Comparison of ENCODE assay signal across 8 mouse cellular contexts in genomic region chr9:121366864-121367245, GRCm38 (mm10).
DNase-seq lines count a peak whose midpoint lies in the region; ATAC-seq and TF ChIP-seq lines count a peak whose summit lies in the region.
"Had no signal": no experiment of that assay in that cellular context is flagged by ENCODE, and none has a peak within 500 bp of the region (broad histone marks: within the 10 kb centered on the region; RNA-seq: fewer than 3 reads in every experiment).

No protein-coding gene starts in this region.

- peak overlapping the region; percentile 25 for H3K4me2 ChIP-seq in forebrain, embryonic 16.5 days (ENCODE audit: low read length)
- H3K4me2 ChIP-seq in midbrain, embryonic 13.5 days (replicated peaks) = peak overlapping the region; percentile 29

- WGBS in forebrain, embryonic 16.5 days = 21% methylated on average over 12 of the region's 12 CpGs
- 64% methylated on average over 12 of the region's 12 CpGs for WGBS in midbrain, embryonic 13.5 days

- peaks cover 46% of the 10 kb centered on the region for H3K4me1 ChIP-seq in forebrain, embryonic 16.5 days (replicated peaks; ENCODE audit: control insufficient read depth, insufficient read depth, low read length)
- H3K4me1 ChIP-seq in midbrain, embryonic 13.5 days (replicated peaks) = peaks cover 59% of the 10 kb centered on the region

- peak overlapping the region; percentile 39 for H3K4me3 ChIP-seq in layer of hippocampus, adult 2 months
- H3K4me3 ChIP-seq in forebrain, embryonic 16.5 days (replicated peaks; ENCODE audit: low read length) = 0 out of 2 replicates have a peak overlapping the region, but pooled peaks have one; percentile 6
- H3K4me3 ChIP-seq in midbrain, embryonic 13.5 days (replicated peaks) = peak overlapping the region; percentile 7

- TF ChIP-seq CTCF in layer of hippocampus, adult 2 months (conservative IDR thresholded peaks at IDR 0.05) = no peak
- no peak for TF ChIP-seq CTCF in brain, embryonic 14.5 days (IDR thresholded peaks at IDR 0.05; ENCODE audit: borderline replicate concordance, extremely low read depth, insufficient read depth, insufficient read length)

- H3K36me3 ChIP-seq in forebrain, embryonic 16.5 days (ENCODE audit: control insufficient read depth, insufficient read depth) = no peaks in the 10 kb centered on the region
- peaks cover 15% of the 10 kb centered on the region for H3K36me3 ChIP-seq in midbrain, embryonic 13.5 days

- peak in 1 of 2 experiments; percentile 52 for DNase-seq in layer of hippocampus, adult 2 months (ENCODE audit: low spot score in 2 of 2)
- no peak for DNase-seq in layer of hippocampus, adult 9-11 months
- DNase-seq in brain, embryonic 14.5 days (ENCODE audit: low read depth) = peak; percentile 85
- no peak for DNase-seq in natural killer cell, adult 2 months (ENCODE audit: low spot score in 2 of 2)

- 0 out of 2 replicates have a peak overlapping the region, but pooled peaks have one; percentile 12 for H3K9ac ChIP-seq in forebrain, embryonic 16.5 days (replicated peaks; ENCODE audit: low read depth, low read length)
- H3K9ac ChIP-seq in midbrain, embryonic 13.5 days (replicated peaks) = 0 out of 2 replicates have a peak overlapping the region, but pooled peaks have one; percentile 39

- H3K27ac ChIP-seq in layer of hippocampus, adult 2 months = peak overlapping the region; percentile 89
- peak overlapping the region; percentile 90 for H3K27ac ChIP-seq in forebrain, embryonic 16.5 days (ENCODE audit: low read length)
- H3K27ac ChIP-seq in midbrain, embryonic 13.5 days = peak overlapping the region; percentile 69
- H3K27ac ChIP-seq: macrophage had no signal

- ATAC-seq in forebrain, embryonic 16.5 days = peak; percentile 50
- ATAC-seq in midbrain, embryonic 13.5 days = peak; percentile 21; the same call in 1 of the 2 replicates
- ATAC-seq in frontal cortex, adult (ENCODE audit: low TSS enrichment) = no peak

- no peak for TF ChIP-seq POLR2A in brain, embryonic 14.5 days (IDR thresholded peaks at IDR 0.05; ENCODE audit: borderline replicate concordance, extremely low read depth, insufficient read depth, insufficient read length, poor library complexity, severe bottlenecking)

- H3K9me3 ChIP-seq in forebrain, embryonic 16.5 days (ENCODE audit: control insufficient read depth, low read length) = no peaks in the 10 kb centered on the region
- H3K9me3 ChIP-seq in midbrain, embryonic 13.5 days = no peaks in the 10 kb centered on the region

- no peaks in the 10 kb centered on the region for H3K27me3 ChIP-seq in forebrain, embryonic 16.5 days (replicated peaks; ENCODE audit: control insufficient read depth, insufficient read depth, low read length)
- no peaks in the 10 kb centered on the region for H3K27me3 ChIP-seq in midbrain, embryonic 13.5 days
